Mouse (Mus musculus) macrophage (primary cell): ENCODE measurements around the gene 1810030O07Rik. TPM values are rescaled to one million over a fixed set of nuclear protein-coding genes. Genes with fewer than 3 reads are reported as not detected.
A peak's percentile ranks its signal among the peaks of the same experiment; 100 is the strongest.
"Not testable (repeated sequence)": the region's sequence is repeated elsewhere in the genome, so short reads cannot be mapped to it uniquely, and the experiment has no call there.

Source experiments
- H3K27ac ChIP-seq: fragments of 350-480 bp; formaldehyde crosslinking; 2 replicates; pipeline ENCODE4 v1.9.0; 2021
- H3K36me3 ChIP-seq: fragments of 350-480 bp; formaldehyde crosslinking; 2 replicates; pipeline ENCODE4 v1.9.0; 2021; ENCODE audit errors: inconsistent target
- H3K4me3 ChIP-seq: fragments of 350-480 bp; formaldehyde crosslinking; 2 replicates; pipeline ENCODE4 v1.9.0; 2021; ENCODE audit errors: inconsistent target
- H3K79me2 ChIP-seq: fragments of 350-480 bp; formaldehyde crosslinking; 2 replicates; pipeline ENCODE4 v1.9.0; 2021; ENCODE audit errors: inconsistent target
- WGBS: methylation state at CpG from one replicate; pipeline ENCODE4 v1.1.7; 2026; ENCODE audit warnings: inconsistent platforms; ENCODE audit not compliant: missing documents; 5-methylcytosine and 5-hydroxymethylcytosine counted together
- polyA plus RNA-seq: library from polyadenylated mRNA; stranded (reverse); fragments of 250-400 nt; gene quantifications from 3 replicates; pipeline ENCODE4 v1.2.4, GENCODE M21; 2018; ENCODE audit warnings: inconsistent platforms
- total RNA-seq, 78 experiments: library from RNA; depleted of rRNA; stranded (reverse); fragments of 250-400 nt; gene quantifications; 1 replicate in 9 of 78; 2 replicates in 24 of 78; 3 replicates in 43 of 78; 4 replicates in 2 of 78; pipeline ENCODE4 v1.2.4; 2018; ENCODE audit warnings: inconsistent platforms in 56 of 78

1810030O07Rik gene
- total RNA-seq (2018; cell fraction: chromatin; rRNA removed), result 10 to 100 TPM in 17 of 26 experiments, 1 to 10 TPM in 9; 4.8 to 18.3 (median 11.5) TPM
- total RNA-seq (2018; cell fraction: cytosol; rRNA removed), result 10 to 100 TPM; 24.3 to 40.0 (median 36.4) TPM
- total RNA-seq (2018; cell fraction: nucleus; rRNA removed), result 10 to 100 TPM; 10.1 to 31.7 (median 18.1) TPM
- polyA plus RNA-seq, result 32.0 to 36.7 TPM (median 35.9 TPM) in 3 replicates

GRCm38 (mm10) chrX:12673054-12673775 is at the start of gene 1810030O07Rik:
TSS of gene 1810030O07Rik (minus strand) at chrX:12673668.
- H3K4me3 ChIP-seq, result peak within 1 kb of the TSS; percentile 37
- peak within 1 kb of the TSS; percentile 62 for H3K27ac ChIP-seq
- 13% methylated on average over 39 of the region's 42 CpGs for WGBS
- no peaks in the 10 kb centered on the region for H3K36me3 ChIP-seq
- H3K79me2 ChIP-seq, result peaks cover 20% of the 10 kb centered on the region; the same call in 1 of the 2 replicates

- H3K36me3 ChIP-seq, result no peaks in the 10 kb centered on the region
- WGBS, result 100% methylated on average over 4 of the region's 4 CpGs
- H3K27ac ChIP-seq, result no peak overlapping the region
- no peaks in the 10 kb centered on the region for H3K79me2 ChIP-seq
- H3K4me3 ChIP-seq, result no peak overlapping the region
These were observed 42.6 kb upstream of the 1810030O07Rik start for GRCm38 (mm10) chrX:12716036-12716435.

GRCm38 (mm10) chrX:12713796-12714195 is 40.3 kb upstream of the 1810030O07Rik start:
- WGBS, result 76% methylated on average over 4 of the region's 7 CpGs
- Histone ChIP-seq H3K4me3 (no peak overlapping the region), H3K79me2 (no peaks in the 10 kb centered on the region), H3K27ac (0 out of 2 replicates have a peak overlapping the region, but pooled peaks have one; percentile 4), H3K36me3 (no peaks in the 10 kb centered on the region)

DNA sequence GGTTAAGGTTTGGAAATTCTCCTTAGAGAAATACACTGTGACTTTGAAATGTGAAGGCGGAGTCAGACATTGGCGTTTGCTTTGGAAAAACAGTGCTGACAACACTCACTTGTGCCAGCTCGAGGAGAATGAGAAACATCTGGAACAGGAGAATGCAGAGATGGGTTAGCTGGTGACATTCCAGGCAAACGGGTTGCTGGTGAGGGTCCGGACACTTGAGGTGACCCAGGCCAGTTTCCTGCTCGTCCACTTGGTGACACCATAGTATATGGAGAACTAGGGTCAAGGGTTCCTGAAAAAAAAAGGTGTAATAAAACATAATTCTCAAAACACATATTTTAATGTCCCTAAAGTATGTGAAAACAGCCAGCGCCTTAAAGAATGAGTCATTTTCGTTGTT is 13.4 kb upstream of the 1810030O07Rik start:
- no peaks in the 10 kb centered on the region; the same call in 1 of the 2 replicates for H3K36me3 ChIP-seq
- H3K4me3 ChIP-seq, result no peak overlapping the region
- WGBS, result 86% methylated on average over 8 of the region's 8 CpGs
- H3K27ac ChIP-seq, result no peak overlapping the region
- no peaks in the 10 kb centered on the region for H3K79me2 ChIP-seq

GRCm38 (mm10) chrX:12686071-12686470 is 12.6 kb upstream of the 1810030O07Rik start:
- H3K4me3 ChIP-seq, result no peak overlapping the region
- no peak overlapping the region for H3K27ac ChIP-seq
- no peaks in the 10 kb centered on the region; the same call in 1 of the 2 replicates for H3K36me3 ChIP-seq
- H3K79me2 ChIP-seq, result no peaks in the 10 kb centered on the region

- WGBS, result 21% methylated on average over 5 of the region's 6 CpGs
- Histone ChIP-seq H3K36me3 (no peaks in the 10 kb centered on the region), H3K79me2 (peaks cover 18% of the 10 kb centered on the region; the same call in 1 of the 2 replicates), H3K4me3 (no peak overlapping the region), H3K27ac (no peak overlapping the region)
These were observed 3.9 kb upstream of the 1810030O07Rik start for GRCm38 (mm10) chrX:12677396-12677795.

DNA sequence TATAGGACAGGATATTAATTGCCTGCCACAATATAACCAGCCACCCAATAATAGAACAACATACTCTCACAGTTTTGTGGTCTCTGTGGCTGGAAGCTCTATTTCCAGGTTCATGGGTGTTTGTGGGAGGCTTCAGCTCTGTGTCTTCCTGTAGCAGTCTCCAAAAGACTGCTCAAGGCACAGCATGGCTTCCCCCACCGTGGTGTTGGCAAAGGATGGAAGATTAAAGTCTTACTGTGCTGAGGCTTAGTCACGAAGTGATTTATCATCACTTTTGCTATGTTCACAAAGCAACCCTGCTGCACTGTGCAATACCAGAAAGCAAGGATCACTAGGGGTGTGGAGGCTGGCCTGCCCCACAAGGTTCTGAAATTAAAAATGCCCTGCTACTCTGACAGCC is 19.6 kb downstream of the 1810030O07Rik start:
- H3K27ac ChIP-seq, result no peak overlapping the region
- no peaks in the 10 kb centered on the region for H3K79me2 ChIP-seq
- WGBS, result 73% methylated on average over 2 of the region's 2 CpGs
- H3K4me3 ChIP-seq, result no peak overlapping the region
- H3K36me3 ChIP-seq, result no peaks in the 10 kb centered on the region

- H3K79me2 ChIP-seq, result no peaks in the 10 kb centered on the region
- no peak overlapping the region for H3K4me3 ChIP-seq
- H3K36me3 ChIP-seq, result no peaks in the 10 kb centered on the region
- WGBS, result 88% methylated on average over 15 of the region's 16 CpGs
- H3K27ac ChIP-seq, result no peak overlapping the region
These were observed 21.6 kb downstream of the 1810030O07Rik start for GRCm38 (mm10) chrX:12651906-12652305.

DNA sequence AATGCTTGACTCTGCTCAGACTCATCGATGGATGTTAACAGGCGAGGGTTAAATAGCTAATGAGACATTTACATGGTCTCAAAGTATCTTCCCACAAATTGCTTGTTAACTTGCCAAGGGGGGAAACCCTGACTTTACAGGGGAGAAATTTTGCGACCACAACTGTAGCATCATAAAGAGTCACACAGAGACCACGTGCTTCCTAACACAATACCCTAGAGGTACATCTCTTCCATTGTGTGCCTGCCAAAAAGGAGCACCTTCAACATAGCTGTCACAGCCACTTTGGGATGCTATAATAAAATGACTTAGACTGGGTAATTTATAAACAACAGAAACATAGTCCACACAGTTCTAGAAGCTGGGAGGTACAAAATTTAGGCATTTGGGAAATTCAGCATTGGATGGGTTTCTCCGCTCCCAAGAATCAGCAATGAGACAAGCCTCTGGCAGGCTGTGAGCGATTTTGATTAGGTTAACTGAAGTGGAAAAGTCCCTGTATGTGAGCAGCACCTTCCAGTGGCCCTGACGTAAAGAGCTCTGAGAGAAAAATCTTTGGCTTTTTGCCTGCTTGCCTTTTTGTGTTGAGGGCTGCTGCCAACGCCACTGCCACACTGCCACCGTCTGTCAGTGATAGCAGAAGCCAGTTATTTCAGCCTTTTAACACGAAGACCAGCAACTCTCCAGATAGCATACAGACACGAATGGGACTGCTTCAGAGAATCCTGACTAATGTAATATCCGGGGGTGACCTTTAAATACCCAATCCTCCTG is 27.8 kb downstream of the 1810030O07Rik start:
- no peaks in the 10 kb centered on the region for H3K79me2 ChIP-seq
- no peaks in the 10 kb centered on the region for H3K36me3 ChIP-seq
- no peak overlapping the region for H3K4me3 ChIP-seq
- H3K27ac ChIP-seq, result no peak overlapping the region
- 76% methylated on average over 11 of the region's 12 CpGs for WGBS

- Histone ChIP-seq H3K4me3 (no peak overlapping the region), H3K79me2 (no peaks in the 10 kb centered on the region), H3K36me3 (no peaks in the 10 kb centered on the region), H3K27ac (no peak overlapping the region)
- 69% methylated on average over 2 of the region's 2 CpGs for WGBS
These were observed 28.5 kb downstream of the 1810030O07Rik start for GRCm38 (mm10) chrX:12644976-12645375.

- H3K27ac ChIP-seq, result no peak overlapping the region
- no peaks in the 10 kb centered on the region for H3K79me2 ChIP-seq
- 85% methylated on average over 4 of the region's 4 CpGs for WGBS
These were observed 48.3 kb downstream of the 1810030O07Rik start for GRCm38 (mm10) chrX:12625131-12625530.

DNA sequence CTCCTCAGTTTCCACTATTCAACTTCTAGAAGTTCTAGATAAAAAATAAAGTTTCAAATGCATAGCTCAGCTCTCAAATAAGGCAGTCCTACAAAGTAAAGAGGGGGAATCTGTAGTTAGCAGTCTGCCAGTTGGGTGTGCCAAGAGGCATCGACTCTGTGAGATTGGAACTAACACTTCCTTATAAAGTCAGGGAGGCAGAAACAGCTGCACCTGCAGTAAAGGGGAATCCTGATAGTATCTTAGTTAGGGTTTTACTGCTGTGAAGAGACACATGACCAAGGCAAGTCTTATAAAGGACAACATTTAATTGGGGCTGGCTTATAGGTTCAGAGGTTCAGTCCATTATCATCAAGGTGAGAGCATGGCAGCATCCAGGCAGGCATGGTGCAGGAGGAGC is 61.1 kb downstream of the 1810030O07Rik start:
- WGBS, result 79% methylated on average over 1 of the region's 1 CpGs
- not testable (repeated sequence) for H3K36me3 ChIP-seq, H3K79me2 ChIP-seq, H3K27ac ChIP-seq, H3K4me3 ChIP-seq

More at GRCm38 (mm10) chrX:12625131-12625530, 48.3 kb downstream of the 1810030O07Rik start:
- H3K36me3 ChIP-seq, result no peaks in the 10 kb centered on the region
- no peak overlapping the region for H3K4me3 ChIP-seq

DNA sequence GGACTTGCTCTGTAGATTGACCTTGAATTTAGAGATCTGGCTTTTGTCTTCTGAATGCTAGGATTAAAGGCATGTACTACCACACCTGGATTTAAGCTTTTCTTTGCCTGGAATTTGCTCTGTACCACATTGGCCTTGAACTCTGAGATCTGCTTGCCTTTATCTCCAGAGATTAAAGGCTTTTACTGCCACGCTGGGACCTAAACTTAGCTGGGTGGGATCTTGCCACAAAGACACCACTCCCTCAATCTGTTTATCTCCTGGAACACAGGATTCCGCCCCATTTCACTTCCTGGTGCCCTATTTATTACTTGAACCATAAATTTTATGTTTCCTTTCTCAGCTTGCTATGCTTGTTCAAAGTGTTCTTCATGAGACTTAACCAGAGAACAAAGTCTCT is 62.3 kb downstream of the 1810030O07Rik start:
- 66% methylated on average over 2 of the region's 2 CpGs for WGBS
- H3K79me2 ChIP-seq, result no peaks in the 10 kb centered on the region
- H3K27ac ChIP-seq, result no peak overlapping the region
- H3K4me3 ChIP-seq, result no peak overlapping the region
- H3K36me3 ChIP-seq, result 0 out of 2 replicates have a peak, but pooled peaks cover 3% of the 10 kb centered on the region

- not testable (repeated sequence) for H3K36me3 ChIP-seq, H3K27ac ChIP-seq, H3K79me2 ChIP-seq, H3K4me3 ChIP-seq
These were observed 62.9 kb downstream of the 1810030O07Rik start for GRCm38 (mm10) chrX:12610541-12610940.
